Mouse (Mus musculus) left cerebral cortex, postnatal 25 days (tissue): ENCODE results near the gene Retreg2. TPM values are rescaled to one million over a fixed set of nuclear protein-coding genes. Genes with fewer than 3 reads are reported as not detected.

Source experiments
- total RNA-seq, 2 experiments: library from RNA; stranded (reverse); gene quantifications; 2 replicates each; pipeline ENCODE4 v1.2.3; 2021

Retreg2 gene
- total RNA-seq, 2 experiments from 2014 or later, result 190 to 200 TPM

Other genes starting within 250 kb of the Retreg2 start
- not detected for gene Cryba2, start 249.6 kb upstream of the Retreg2 start, total RNA-seq
- 1 to 10 TPM; 2.1 to 2.4 TPM for gene Cfap65, start 207.2 kb upstream of the Retreg2 start, total RNA-seq
- under 1 TPM; 0.21 to 0.41 TPM for gene Ihh, start 191.1 kb upstream of the Retreg2 start, total RNA-seq
- 1 to 10 TPM; 2.7 to 3.0 TPM for gene Nhej1, start 17.6 kb upstream of the Retreg2 start, total RNA-seq
- 1 to 10 TPM; 1.3 to 1.9 TPM for gene Slc23a3, start 8.9 kb upstream of the Retreg2 start, total RNA-seq
- gene Cnppd1, start 67 bp upstream of the Retreg2 start, total RNA-seq, result 10 to 100 TPM; 32.6 to 34.0 TPM
- 10 to 100 TPM; 23.6 to 24.1 TPM for gene Zfand2b, start 25.9 kb downstream of the Retreg2 start, total RNA-seq
- 10 to 100 TPM; 22.5 to 24.8 TPM for gene Abcb6, start 37.6 kb downstream of the Retreg2 start, total RNA-seq
- gene Ankzf1, start 49.4 kb downstream of the Retreg2 start, total RNA-seq, result 10 to 100 TPM; 21.9 to 27.8 TPM
- 100 to 1,000 TPM; 134 to 137 TPM for gene Atg9a, start 49.4 kb downstream of the Retreg2 start, total RNA-seq
- gene Glb1l, start 68.0 kb downstream of the Retreg2 start, total RNA-seq, result 10 to 100 TPM; 14.3 to 15.4 TPM
- 10 to 100 TPM; 92.2 to 94.4 TPM for gene Stk16, start 68.1 kb downstream of the Retreg2 start, total RNA-seq
- gene Tuba4a, start 77.1 kb downstream of the Retreg2 start, total RNA-seq, result 100 to 1,000 TPM; 682 to 699 TPM
- gene A630095N17Rik, start 89.3 kb downstream of the Retreg2 start, total RNA-seq, result not detected
- 10 to 100 TPM; 86.2 to 91.0 TPM for gene Dnajb2, start 93.6 kb downstream of the Retreg2 start, total RNA-seq
- 100 to 1,000 TPM; 491 to 494 TPM for gene Ptprn, start 121.7 kb downstream of the Retreg2 start, total RNA-seq
- 100 to 1,000 TPM; 115 to 126 TPM for gene Resp18, start 135.6 kb downstream of the Retreg2 start, total RNA-seq
- gene Dnpep, start 175.2 kb downstream of the Retreg2 start, total RNA-seq, result 10 to 100 TPM; 48.9 to 52.5 TPM
- 1 to 10 TPM in 1 of 2 experiments, under 1 TPM in 1; 0.99 to 1.1 TPM for gene Des, start 217.6 kb downstream of the Retreg2 start, total RNA-seq
- gene Speg, start 232.5 kb downstream of the Retreg2 start, total RNA-seq, result 100 to 1,000 TPM; 192 to 208 TPM